Mouse (Mus musculus) CH12.LX (cell line): ENCODE results near the gene Rnpc3.

Source experiments
- MAX ChIP-seq: IDR thresholded peaks from 2 replicates; pipeline ENCODE4 v1.6.1; 2011; ENCODE audit warnings: low read length, improper control_type of control experiment
- MYC ChIP-seq: IDR thresholded peaks from 2 replicates; pipeline ENCODE4 v1.6.1; 2011; ENCODE audit warnings: low read depth, mild to moderate bottlenecking, improper control_type of control experiment, low read length
- POLR2A ChIP-seq: IDR thresholded peaks from 2 replicates; pipeline ENCODE4 v1.6.1; 2011; ENCODE audit warnings: low read depth, mild to moderate bottlenecking, improper control_type of control experiment, low read length
- TBP ChIP-seq: conservative IDR thresholded peaks from 2 replicates; pipeline ENCODE4 v1.6.1; 2011; ENCODE audit warnings: low read depth, low read length, improper control_type of control experiment
- TCF12 ChIP-seq: IDR thresholded peaks from 2 replicates; pipeline ENCODE4 v1.6.1; 2014; ENCODE audit warnings: low read depth, mild to moderate bottlenecking, inconsistent platforms, low read length, improper control_type of control experiment
- ZC3H11A ChIP-seq: IDR thresholded peaks from 2 replicates; pipeline ENCODE4 v1.6.1; 2012; ENCODE audit warnings: low read depth, mild to moderate bottlenecking, inconsistent platforms, low read length, improper control_type of control experiment

DNA sequence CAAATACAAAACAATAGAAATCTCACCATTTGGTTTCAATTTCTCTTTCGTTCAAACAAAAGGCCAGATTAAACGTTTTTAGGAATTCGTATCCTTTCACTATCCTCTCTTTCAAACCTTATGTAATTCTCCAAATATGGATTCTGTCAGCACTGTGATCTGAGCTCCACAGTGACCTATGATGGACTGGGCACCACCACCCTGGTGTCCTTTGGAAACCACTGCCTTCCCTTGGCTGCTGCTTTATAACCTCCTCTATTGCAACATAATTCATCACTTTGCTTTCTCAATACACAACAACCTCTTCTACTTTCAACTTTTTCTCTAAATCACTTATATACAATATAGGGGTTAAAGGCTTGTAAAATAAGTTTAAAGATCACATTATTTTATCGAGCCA lies 55.4 kb downstream of the Rnpc3 start:
- TF ChIP-seq TBP: no peak
- TF ChIP-seq ZC3H11A: no peak
- TF ChIP-seq MAX: no peak
- no peak for TF ChIP-seq POLR2A
- no peak for TF ChIP-seq MYC
- no peak for TF ChIP-seq TCF12
